Mouse (Mus musculus) frontal cortex, postnatal 14 days (tissue): ENCODE data around the gene Nfkb2.

Experiments used
- DNase-seq, 2 experiments: peaks; one replicate each; pipeline ENCODE4 v3.0.0; 2022; ENCODE audit warnings: low spot score in 2 of 2

The Nfkb2 gene

DNA sequence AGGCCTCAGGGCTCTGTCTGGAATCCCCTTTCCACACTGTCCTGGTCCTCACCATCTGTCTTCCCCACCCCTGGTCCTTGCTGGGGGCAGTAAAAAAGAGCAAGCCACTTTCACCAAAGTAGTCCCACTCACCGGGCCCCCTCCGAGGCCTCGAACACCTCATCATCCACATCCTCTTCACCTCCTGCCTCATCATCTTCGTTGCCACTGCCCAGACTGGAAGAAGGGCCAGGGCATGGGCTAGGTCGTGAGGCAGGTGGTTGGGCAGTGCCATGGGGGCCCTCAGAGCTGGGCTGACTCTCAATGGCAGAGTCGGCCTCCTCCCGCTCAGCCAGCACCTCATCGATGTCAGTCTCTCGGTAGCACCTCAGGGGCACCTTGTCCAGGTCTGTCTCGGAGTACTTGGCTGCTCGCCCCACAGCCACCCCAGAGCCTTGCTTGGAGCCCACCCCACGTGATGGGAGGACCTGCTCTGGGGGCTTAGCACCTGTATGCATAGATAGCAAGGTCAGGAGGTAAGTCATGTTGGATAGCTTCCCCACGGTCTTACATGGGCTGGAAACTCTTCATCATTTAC is 19.0 kb downstream of the Nfkb2 start:
- no peak for DNase-seq

DNA sequence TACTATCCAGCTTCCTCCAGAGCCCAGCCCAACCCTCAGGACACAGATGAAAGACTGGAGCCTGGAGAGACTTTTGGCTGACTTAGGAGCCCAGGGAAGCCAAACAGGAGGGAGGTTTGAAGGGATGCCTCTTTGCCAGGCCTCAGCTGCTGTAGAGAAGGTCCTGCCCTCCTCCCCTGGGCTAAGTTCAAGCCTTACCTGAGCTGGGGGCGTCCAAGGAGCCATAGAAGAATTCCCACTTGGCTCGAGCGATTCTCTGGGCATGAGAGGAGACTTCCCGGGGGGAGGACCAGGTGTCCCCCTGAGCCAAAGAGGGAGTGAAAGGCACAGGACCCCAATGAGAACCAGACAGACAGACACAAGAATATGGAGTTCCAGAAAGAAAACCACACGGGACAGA is 19.6 kb downstream of the Nfkb2 start:
- no peak for DNase-seq

GRCm38 (mm10) chr19:46324366-46324765 is 20.2 kb downstream of the Nfkb2 start:
- no peak for DNase-seq

GRCm38 (mm10) chr19:46324918-46325317 is 20.8 kb downstream of the Nfkb2 start:
- no peak for DNase-seq

DNA sequence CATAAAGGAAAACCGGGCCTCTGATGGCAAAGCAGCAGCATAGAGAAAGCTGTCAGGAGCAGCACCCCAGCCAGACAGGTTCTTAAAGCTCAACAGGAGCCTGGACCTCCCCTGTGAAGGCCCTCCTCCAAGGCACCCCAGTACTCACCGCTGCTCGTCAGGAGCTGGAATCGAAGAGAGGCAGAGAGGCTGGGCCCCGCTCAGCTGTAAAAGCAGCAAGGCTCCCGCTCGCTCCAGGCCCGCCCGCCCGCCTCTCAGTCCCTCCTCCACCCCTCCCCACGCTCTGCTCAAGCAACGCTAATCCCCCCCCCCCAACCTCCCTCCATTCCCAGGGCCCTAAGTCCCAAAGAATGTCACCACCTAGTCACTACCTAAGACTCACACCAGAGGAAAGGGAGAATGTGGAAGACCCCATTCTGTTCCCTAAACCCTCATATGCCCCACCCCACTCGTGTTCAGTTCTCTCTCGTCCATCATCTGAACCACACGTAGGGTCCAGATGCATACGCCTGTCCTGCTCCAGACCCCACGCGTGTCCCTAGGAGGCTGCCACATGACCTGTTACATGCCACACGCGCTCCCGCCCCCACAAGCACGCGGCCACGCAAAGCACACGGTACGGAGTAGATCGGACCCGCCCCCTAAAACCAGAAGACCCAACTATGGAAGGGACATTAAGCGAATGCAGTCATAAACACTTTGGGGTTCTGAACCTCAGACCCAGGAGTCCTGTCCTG is 22.1 kb downstream of the Nfkb2 start:
- DNase-seq, result no peak

GRCm38 (mm10) chr19:46326756-46327305 is 22.7 kb downstream of the Nfkb2 start, which contains the start of gene Psd:
Gene Psd (minus strand): TSS chr19:46327156.
- DNase-seq, result peak; percentile 56 to 61

DNA sequence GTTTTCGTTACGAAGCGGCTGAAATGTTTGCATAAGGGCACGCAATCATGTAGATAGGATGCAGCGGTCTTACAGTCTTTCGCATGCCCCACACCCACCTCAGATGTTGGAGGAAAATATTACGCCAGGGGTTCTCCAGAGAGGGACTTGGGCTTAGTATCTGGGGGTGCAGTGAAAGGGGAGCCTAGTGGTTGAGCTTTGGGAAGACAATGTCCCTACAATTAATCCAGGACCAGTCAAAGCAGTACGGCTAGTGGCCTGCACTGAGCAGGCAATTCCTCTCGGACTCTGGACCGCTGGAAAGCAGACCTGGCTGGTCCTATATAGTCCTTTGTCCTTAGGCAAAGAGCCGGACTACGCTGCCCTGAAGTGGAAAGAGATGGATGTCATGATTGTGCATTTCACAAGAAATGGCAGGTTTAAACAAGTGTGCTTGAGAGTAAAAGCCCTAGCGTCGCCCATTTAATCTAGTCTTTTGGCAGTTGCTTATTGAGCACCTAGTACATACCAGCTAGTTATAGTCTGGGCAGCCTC is 23.5 kb downstream of the Nfkb2 start:
- peak in 1 of 2 experiments; percentile 5 for DNase-seq

- peak; percentile 95 to 96 for DNase-seq
Measured at GRCm38 (mm10) chr19:46328081-46329030, 24.2 kb downstream of the Nfkb2 start, which contains the start of gene Fbxl15. Gene Fbxl15 (plus strand): TSS chr19:46328184.

GRCm38 (mm10) chr19:46329031-46329641 is 25.0 kb downstream of the Nfkb2 start:
- peak in 1 of 2 experiments; percentile 21 for DNase-seq

- DNase-seq, result peak; percentile 9 to 68
Measured at GRCm38 (mm10) chr19:46329951-46330350, 25.8 kb downstream of the Nfkb2 start.

GRCm38 (mm10) chr19:46330696-46331095 is 26.6 kb downstream of the Nfkb2 start:
- DNase-seq, result no peak

- no peak for DNase-seq
Measured at GRCm38 (mm10) chr19:46331326-46331725, 27.2 kb downstream of the Nfkb2 start.

GRCm38 (mm10) chr19:46331936-46332335 is 27.8 kb downstream of the Nfkb2 start:
- DNase-seq, result no peak

GRCm38 (mm10) chr19:46332721-46333339 is 28.7 kb downstream of the Nfkb2 start:
- no peak for DNase-seq

- DNase-seq, result no peak
Measured at GRCm38 (mm10) chr19:46333906-46334305, 29.8 kb downstream of the Nfkb2 start.

DNA sequence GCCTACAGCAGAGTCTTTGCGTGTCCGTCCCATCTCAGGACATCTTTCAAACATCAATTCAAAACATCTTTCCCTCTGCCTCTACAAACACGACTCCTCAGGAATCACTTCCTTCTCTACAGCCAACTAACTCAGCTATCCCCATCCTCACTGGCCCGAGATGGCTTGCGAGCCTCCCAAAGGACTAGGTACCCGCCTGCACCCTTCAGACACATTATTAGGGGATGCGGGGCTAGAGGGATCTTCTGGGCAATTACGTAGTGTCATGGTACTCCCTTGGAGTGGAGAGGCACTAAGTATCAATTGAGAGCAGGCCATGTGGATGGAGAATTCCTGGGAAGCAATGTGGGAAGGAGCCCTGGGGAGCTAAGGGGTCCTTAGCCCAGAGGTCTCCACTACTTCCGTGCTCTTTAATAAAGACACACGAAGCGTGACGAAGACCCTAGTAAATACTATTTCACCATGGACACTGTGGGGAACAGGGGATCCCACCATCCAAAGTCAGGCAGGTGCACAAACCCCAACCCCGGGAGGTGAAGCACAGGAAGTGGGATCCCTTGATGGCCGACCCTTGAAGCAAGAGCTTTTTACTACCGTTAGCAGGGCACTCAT is 33.7 kb downstream of the Nfkb2 start:
- DNase-seq, result no peak

GRCm38 (mm10) chr19:46338331-46338936 is 34.3 kb downstream of the Nfkb2 start, which contains the start of gene Cuedc2:
Gene Cuedc2 (minus strand): TSS chr19:46338702.
- peak; percentile 96 to 98 for DNase-seq

DNA sequence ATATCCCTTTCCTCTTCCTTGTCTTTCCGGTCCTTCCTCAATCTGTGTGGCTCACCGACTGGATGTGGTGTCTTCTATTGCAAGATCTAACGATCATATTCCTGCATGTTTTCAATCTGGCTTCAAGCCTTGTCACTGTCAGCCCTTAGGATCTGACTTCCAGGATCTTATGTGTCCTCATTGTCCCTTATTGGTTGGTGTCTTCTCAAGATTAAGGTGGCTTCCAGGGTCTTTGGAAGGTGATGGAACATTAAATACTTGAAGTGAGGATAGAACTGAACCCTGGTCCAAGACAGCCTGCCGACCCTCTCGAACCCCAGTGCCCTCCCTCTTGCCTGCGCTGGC is 34.8 kb downstream of the Nfkb2 start:
- no peak for DNase-seq

DNA sequence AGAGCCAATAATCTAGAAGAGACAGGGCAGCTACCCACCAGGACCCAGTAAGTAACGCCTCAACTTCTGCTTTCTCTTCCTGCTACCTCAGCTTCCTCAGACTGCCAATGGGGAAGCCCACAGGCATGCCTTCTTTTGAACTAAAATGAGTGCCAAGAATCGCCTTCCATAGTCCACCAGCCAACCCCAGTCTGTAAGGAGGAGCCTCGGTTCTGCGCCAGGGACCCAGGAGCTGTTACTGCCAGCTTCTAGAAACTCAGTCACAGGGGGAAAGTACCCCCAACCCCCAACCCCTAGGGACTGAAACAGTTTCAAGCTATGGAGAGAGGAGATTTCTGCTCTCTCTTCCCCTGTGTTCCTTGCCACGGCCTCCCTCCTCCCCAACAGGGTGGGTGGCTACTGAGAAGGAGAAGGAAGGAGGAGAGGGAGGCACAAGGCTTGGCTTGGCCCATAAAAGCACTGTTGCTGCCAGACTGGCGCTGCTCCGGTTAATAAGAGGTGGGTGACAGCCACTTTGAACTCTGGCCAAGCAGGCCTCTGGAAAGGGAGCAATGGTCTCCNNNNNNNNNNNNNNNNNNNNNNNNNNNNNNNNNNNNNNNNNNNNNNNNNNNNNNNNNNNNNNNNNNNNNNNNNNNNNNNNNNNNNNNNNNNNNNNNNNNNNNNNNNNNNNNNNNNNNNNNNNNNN is 35.3 kb downstream of the Nfkb2 start:
- no peak for DNase-seq
